Mouse (Mus musculus) brain, embryonic 14.5 days (tissue): ENCODE measurements around the gene Pgam5.

ENCODE experiments used
- CTCF ChIP-seq: fragments of 200-500 bp; IDR thresholded peaks from 2 replicates; pipeline ENCODE4 v1.5.1; 2012; ENCODE audit warnings: inconsistent platforms, mild to moderate bottlenecking, moderate library complexity, borderline replicate concordance; ENCODE audit not compliant: insufficient read depth, insufficient read length; ENCODE audit errors: extremely low read depth
- POLR2A ChIP-seq: fragments of 200-500 bp; IDR thresholded peaks from 2 replicates; pipeline ENCODE4 v1.6.1; 2012; ENCODE audit warnings: mild to moderate bottlenecking, inconsistent platforms, borderline replicate concordance; ENCODE audit not compliant: poor library complexity, insufficient read depth, insufficient read length, severe bottlenecking; ENCODE audit errors: extremely low read depth

DNA sequence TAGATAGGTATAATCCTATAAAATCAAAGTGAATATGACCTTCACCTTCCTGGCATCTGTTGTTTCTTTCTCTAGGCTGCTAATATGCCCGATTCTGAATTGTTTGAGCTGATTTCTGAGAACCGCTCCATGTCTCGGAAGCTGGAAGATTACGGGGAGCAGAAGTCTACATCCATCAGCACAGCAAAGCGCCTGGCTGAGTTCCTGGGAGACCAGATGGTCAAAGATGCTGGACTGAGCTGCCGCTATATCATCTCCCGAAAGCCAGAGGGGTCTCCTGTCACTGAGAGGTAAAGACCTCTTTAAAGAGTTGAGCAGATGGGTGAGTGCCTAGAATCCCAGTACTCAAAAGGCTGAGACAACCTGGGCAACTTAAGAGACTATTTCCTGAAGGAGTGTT, 39.1 kb upstream of the Pgam5 start:
- TF ChIP-seq POLR2A: no peak
- no peak for TF ChIP-seq CTCF
